Mouse (Mus musculus) lung, adult 2 months (tissue): ENCODE results near the gene Asb8.

Source experiments
- CTCF ChIP-seq: fragments of 200-500 bp; IDR thresholded peaks from 2 replicates; pipeline ENCODE4 v1.5.1; 2011; ENCODE audit warnings: mild to moderate bottlenecking, low read length, control low read depth; ENCODE audit not compliant: insufficient read depth
- POLR2A ChIP-seq: fragments of 200-500 bp; IDR thresholded peaks from 2 replicates; pipeline ENCODE4 v1.6.1; 2011; ENCODE audit warnings: low read depth, mild to moderate bottlenecking, control low read depth, low read length, borderline replicate concordance; ENCODE audit errors: extremely low read depth

- TF ChIP-seq CTCF (no peak), POLR2A (no peak)
These were observed 76.5 kb downstream of the Asb8 start for GRCm38 (mm10) chr15:98088889-98089288.
